Mouse (Mus musculus): ENCODE results near the gene Rnf20. TPM values are rescaled to one million over a fixed set of nuclear protein-coding genes. Genes with fewer than 3 reads are reported as not detected.

The Rnf20 gene
- total RNA-seq, 2 experiments from 2014 or later = 65.1 to 66.2 TPM

GRCm38 (mm10) chr4:49639913-49640312, 8.1 kb downstream of the Rnf20 start:
- no peak for DNase-seq (ENCODE audit: low spot score in 2 of 2)

- DNase-seq (ENCODE audit: low spot score in 2 of 2) = no peak
Observed at GRCm38 (mm10) chr4:49659421-49659820, 27.6 kb downstream of the Rnf20 start.

GRCm38 (mm10) chr4:49661664-49662063, 29.9 kb downstream of the Rnf20 start:
- DNase-seq (ENCODE audit: low spot score in 2 of 2) = no peak

GRCm38 (mm10) chr4:49662231-49662630, 30.4 kb downstream of the Rnf20 start:
- DNase-seq (ENCODE audit: low spot score in 2 of 2) = no peak

- DNase-seq (ENCODE audit: low spot score in 2 of 2) = peak in 1 of 2 experiments; percentile 46
Observed at GRCm38 (mm10) chr4:49664850-49665249, 33.0 kb downstream of the Rnf20 start.

- DNase-seq (ENCODE audit: low spot score in 2 of 2) = no peak
Observed at GRCm38 (mm10) chr4:49676071-49676470, 44.3 kb downstream of the Rnf20 start.

GRCm38 (mm10) chr4:49676790-49677189, 45.0 kb downstream of the Rnf20 start:
- no peak for DNase-seq (ENCODE audit: low spot score in 2 of 2)

GRCm38 (mm10) chr4:49680171-49680875, 48.5 kb downstream of the Rnf20 start:
- no peak for DNase-seq (ENCODE audit: low spot score in 2 of 2)

- no peak for DNase-seq (ENCODE audit: low spot score in 2 of 2)
Observed at GRCm38 (mm10) chr4:49681812-49682211, 50.0 kb downstream of the Rnf20 start, which contains the start of gene Ppp3r2. Ppp3r2 (minus strand) TSS chr4:49682024.

GRCm38 (mm10) chr4:49688594-49689288, 56.9 kb downstream of the Rnf20 start:
- DNase-seq (ENCODE audit: low spot score in 2 of 2) = peak; percentile 41 to 44

GRCm38 (mm10) chr4:49691405-49692194, 59.8 kb downstream of the Rnf20 start:
- no peak for DNase-seq (ENCODE audit: low spot score in 2 of 2)

Other genes starting within 250 kb of the Rnf20 start
- not detected for gene Acnat2, start 223.9 kb upstream of the Rnf20 start, total RNA-seq (2021)
- under 1 TPM in 1 of 2 experiments, not detected in 1; 0.23 TPM for gene Acnat1, start 158.1 kb upstream of the Rnf20 start, total RNA-seq (2021)
- under 1 TPM in 1 of 2 experiments, not detected in 1; 0.23 TPM for gene Baat, start 125.4 kb upstream of the Rnf20 start, total RNA-seq (2021)
- gene Mrpl50, start 110.9 kb upstream of the Rnf20 start, total RNA-seq (2021) = 10 to 100 TPM; 30.7 to 31.7 TPM
- gene Zfp189, start 110.8 kb upstream of the Rnf20 start, total RNA-seq (2021) = 10 to 100 TPM; 12.8 to 13.3 TPM
- gene Aldob, start 82.5 kb upstream of the Rnf20 start, total RNA-seq (2021) = 1 to 10 TPM; 2.0 to 2.1 TPM
- gene Tmem246, start 34.1 kb upstream of the Rnf20 start, total RNA-seq (2021) = 10 to 100 TPM; 72.3 to 77.3 TPM
- gene Ppp3r2, start 50.0 kb downstream of the Rnf20 start, total RNA-seq (2021) = under 1 TPM; 0.23 to 0.42 TPM
- 10 to 100 TPM; 27.7 to 28.3 TPM for gene Grin3a, start 213.7 kb downstream of the Rnf20 start, total RNA-seq (2021)